Mouse (Mus musculus): ENCODE results near the gene L3mbtl1. TPM values are rescaled to one million over a fixed set of nuclear protein-coding genes. Genes with fewer than 3 reads are reported as not detected.

Gene L3mbtl1
- polyA plus RNA-seq, 1 experiment from 2014 or later = 0.11 TPM

GRCm38 (mm10) chr2:162927918-162928585, 15.2 kb upstream of the L3mbtl1 start:
- no peak overlapping the region for H3K4me3 ChIP-seq (replicated peaks)
- peaks cover 17% of the 10 kb centered on the region for H3K4me1 ChIP-seq
- H3K36me3 ChIP-seq (replicated peaks) = peaks cover 4% of the 10 kb centered on the region; the same call in 1 of the 2 replicates
- WGBS = 69% methylated on average over 3 of the region's 3 CpGs
- no peak for ATAC-seq (ENCODE audit: low FRiP score)
- H3K4me2 ChIP-seq = no peak overlapping the region
- H3K27ac ChIP-seq = no peak overlapping the region
- no peaks in the 10 kb centered on the region for H3K9me3 ChIP-seq
- peaks cover 12% of the 10 kb centered on the region for H3K27me3 ChIP-seq
- H3K9ac ChIP-seq = no peak overlapping the region

GRCm38 (mm10) chr2:162929704-162930103, 13.6 kb upstream of the L3mbtl1 start:
- no peak overlapping the region for H3K9ac ChIP-seq
- H3K4me1 ChIP-seq = peaks cover 23% of the 10 kb centered on the region
- H3K36me3 ChIP-seq (replicated peaks) = peaks cover 21% of the 10 kb centered on the region
- no peak overlapping the region for H3K4me3 ChIP-seq (replicated peaks)
- no peak for ATAC-seq (ENCODE audit: low FRiP score)
- H3K27ac ChIP-seq = no peak overlapping the region
- H3K4me2 ChIP-seq = peak overlapping the region; percentile 71; the same call in 1 of the 2 replicates
- peaks cover 12% of the 10 kb centered on the region for H3K27me3 ChIP-seq
- 87% methylated on average over 3 of the region's 3 CpGs for WGBS
- H3K9me3 ChIP-seq = no peaks in the 10 kb centered on the region

- Histone ChIP-seq H3K4me3 (replicated peaks) (peak overlapping the region; percentile 98), H3K27ac (peak overlapping the region; percentile 96), H3K27me3 (peaks cover 12% of the 10 kb centered on the region), H3K4me1 (peaks cover 23% of the 10 kb centered on the region), H3K9ac (peak overlapping the region; percentile 100), H3K36me3 (replicated peaks) (peaks cover 30% of the 10 kb centered on the region), H3K4me2 (peak overlapping the region; percentile 71), H3K9me3 (no peaks in the 10 kb centered on the region)
- ATAC-seq (ENCODE audit: low FRiP score) = no peak; the same call in 1 of the 2 replicates
- 2% methylated on average over 18 of the region's 18 CpGs for WGBS
Observed at GRCm38 (mm10) chr2:162930516-162931122, 12.7 kb upstream of the L3mbtl1 start.

- H3K9me3 ChIP-seq = no peaks in the 10 kb centered on the region
- H3K36me3 ChIP-seq (replicated peaks) = peaks cover 35% of the 10 kb centered on the region
- H3K27me3 ChIP-seq = peaks cover 12% of the 10 kb centered on the region
- under 1% methylated on average over 58 of the region's 68 CpGs for WGBS
- peak within 1 kb of the TSS; percentile 98 for H3K4me3 ChIP-seq (replicated peaks)
- ATAC-seq (ENCODE audit: low FRiP score) = peak; percentile 94
- H3K4me2 ChIP-seq = peak within 1 kb of the TSS; percentile 76
- peak within 1 kb of the TSS; percentile 100 for H3K9ac ChIP-seq
- H3K4me1 ChIP-seq = peaks cover 23% of the 10 kb centered on the region
- H3K27ac ChIP-seq = peak within 1 kb of the TSS; percentile 96
Observed at GRCm38 (mm10) chr2:162931123-162931673, 12.1 kb upstream of the L3mbtl1 start, which contains the start of gene Srsf6. Srsf6 (plus strand) TSS chr2:162931528.

- ATAC-seq (ENCODE audit: low FRiP score) = peak; percentile 59
- Histone ChIP-seq H3K4me2 (peak overlapping the region; percentile 76), H3K9ac (peak overlapping the region; percentile 100), H3K4me3 (replicated peaks) (peak overlapping the region; percentile 98), H3K4me1 (peaks cover 23% of the 10 kb centered on the region), H3K9me3 (no peaks in the 10 kb centered on the region), H3K27ac (peak overlapping the region; percentile 96), H3K27me3 (peaks cover 12% of the 10 kb centered on the region), H3K36me3 (replicated peaks) (peaks cover 42% of the 10 kb centered on the region)
- WGBS = under 1% methylated on average over 86 of the region's 103 CpGs
Observed at GRCm38 (mm10) chr2:162931674-162932650, 11.3 kb upstream of the L3mbtl1 start.

- peaks cover 49% of the 10 kb centered on the region for H3K36me3 ChIP-seq (replicated peaks)
- H3K9ac ChIP-seq = peak overlapping the region; percentile 100
- no peak overlapping the region for H3K27ac ChIP-seq
- 62% methylated on average over 4 of the region's 4 CpGs for WGBS
- H3K9me3 ChIP-seq = no peaks in the 10 kb centered on the region
- peaks cover 23% of the 10 kb centered on the region for H3K4me1 ChIP-seq
- peak overlapping the region; percentile 76 for H3K4me2 ChIP-seq
- no peak for ATAC-seq (ENCODE audit: low FRiP score)
- peaks cover 12% of the 10 kb centered on the region for H3K27me3 ChIP-seq
- peak overlapping the region; percentile 98 for H3K4me3 ChIP-seq (replicated peaks)
Observed at GRCm38 (mm10) chr2:162932706-162933105, 10.6 kb upstream of the L3mbtl1 start.

- H3K27ac ChIP-seq = no peak overlapping the region
- no peak overlapping the region for H3K4me3 ChIP-seq (replicated peaks)
- peaks cover 61% of the 10 kb centered on the region for H3K36me3 ChIP-seq (replicated peaks)
- no peak for ATAC-seq (ENCODE audit: low FRiP score)
- WGBS = 96% methylated on average over 19 of the region's 19 CpGs
- no peaks in the 10 kb centered on the region for H3K9me3 ChIP-seq
- no peak overlapping the region for H3K9ac ChIP-seq
- H3K4me1 ChIP-seq = peaks cover 23% of the 10 kb centered on the region
- peaks cover 3% of the 10 kb centered on the region for H3K27me3 ChIP-seq
- no peak overlapping the region for H3K4me2 ChIP-seq
Observed at GRCm38 (mm10) chr2:162934421-162934820, 8.9 kb upstream of the L3mbtl1 start.

GRCm38 (mm10) chr2:162935700-162936099, 7.6 kb upstream of the L3mbtl1 start:
- no peaks in the 10 kb centered on the region for H3K27me3 ChIP-seq
- H3K4me2 ChIP-seq = no peak overlapping the region
- no peak overlapping the region for H3K27ac ChIP-seq
- H3K36me3 ChIP-seq (replicated peaks) = peaks cover 74% of the 10 kb centered on the region
- 97% methylated on average over 3 of the region's 3 CpGs for WGBS
- H3K9ac ChIP-seq = no peak overlapping the region
- H3K4me3 ChIP-seq (replicated peaks) = no peak overlapping the region
- ATAC-seq (ENCODE audit: low FRiP score) = no peak
- H3K9me3 ChIP-seq = no peaks in the 10 kb centered on the region
- peaks cover 14% of the 10 kb centered on the region for H3K4me1 ChIP-seq

GRCm38 (mm10) chr2:162939562-162939961, 3.7 kb upstream of the L3mbtl1 start:
- H3K27me3 ChIP-seq = peaks cover 29% of the 10 kb centered on the region
- H3K27ac ChIP-seq = no peak overlapping the region
- peaks cover 17% of the 10 kb centered on the region for H3K4me1 ChIP-seq
- WGBS = 82% methylated on average over 1 of the region's 1 CpGs
- no peak overlapping the region for H3K4me2 ChIP-seq
- H3K9me3 ChIP-seq = no peaks in the 10 kb centered on the region
- H3K9ac ChIP-seq = no peak overlapping the region
- ATAC-seq (ENCODE audit: low FRiP score) = no peak
- H3K4me3 ChIP-seq (replicated peaks) = no peak overlapping the region
- peaks cover 56% of the 10 kb centered on the region for H3K36me3 ChIP-seq (replicated peaks)

GRCm38 (mm10) chr2:162943931-162944330, 659 bp downstream of the L3mbtl1 start:
- no peak overlapping the region for H3K9ac ChIP-seq
- peaks cover 17% of the 10 kb centered on the region for H3K4me1 ChIP-seq
- WGBS = 6% methylated on average over 11 of the region's 11 CpGs
- H3K36me3 ChIP-seq (replicated peaks) = peaks cover 19% of the 10 kb centered on the region
- H3K9me3 ChIP-seq = no peaks in the 10 kb centered on the region
- no peak overlapping the region for H3K27ac ChIP-seq
- ATAC-seq (ENCODE audit: low FRiP score) = no peak
- peak overlapping the region; percentile 59 for H3K4me3 ChIP-seq (replicated peaks)
- peaks cover 35% of the 10 kb centered on the region for H3K27me3 ChIP-seq
- peak overlapping the region; percentile 96 for H3K4me2 ChIP-seq

- H3K36me3 ChIP-seq (replicated peaks) = no peaks in the 10 kb centered on the region
- no peak overlapping the region for H3K4me3 ChIP-seq (replicated peaks)
- H3K27ac ChIP-seq = no peak overlapping the region
- H3K4me1 ChIP-seq = peaks cover 17% of the 10 kb centered on the region
- ATAC-seq (ENCODE audit: low FRiP score) = no peak
- H3K4me2 ChIP-seq = no peak overlapping the region
- H3K27me3 ChIP-seq = peaks cover 26% of the 10 kb centered on the region
- no peak overlapping the region for H3K9ac ChIP-seq
- 85% methylated on average over 5 of the region's 5 CpGs for WGBS
- no peaks in the 10 kb centered on the region for H3K9me3 ChIP-seq
Observed at GRCm38 (mm10) chr2:162946964-162947363, 3.7 kb downstream of the L3mbtl1 start.

- Histone ChIP-seq H3K4me3 (replicated peaks) (peak overlapping the region; percentile 18), H3K9me3 (no peaks in the 10 kb centered on the region), H3K4me2 (peak overlapping the region; percentile 42), H3K27ac (no peak overlapping the region), H3K9ac (no peak overlapping the region), H3K27me3 (peaks cover 23% of the 10 kb centered on the region), H3K36me3 (replicated peaks) (no peaks in the 10 kb centered on the region), H3K4me1 (peaks cover 14% of the 10 kb centered on the region)
- 31% methylated on average over 15 of the region's 15 CpGs for whole genome bisulfite sequencing
- no peak for ATAC-seq (ENCODE audit: low FRiP score)
Observed at GRCm38 (mm10) chr2:162947736-162948135, 4.5 kb downstream of the L3mbtl1 start.

Measured in forebrain, embryonic 12.5 days (tissue).